Mouse (Mus musculus) right cerebral cortex, adult 18-20 months (tissue): ENCODE results near the gene Slc2a9.
A peak's percentile ranks its signal among the peaks of the same experiment; 100 is the strongest.
"Not testable (repeated sequence)": the region's sequence is repeated elsewhere in the genome, so short reads cannot be mapped to it uniquely, and the experiment has no call there.

Experiments used
- DNase-seq: peaks from one replicate; pipeline ENCODE4 v3.0.0; 2022; ENCODE audit warnings: mixed read lengths

Gene Slc2a9

GRCm38 (mm10) chr5:38500043-38500442 lies 2.9 kb downstream of the Slc2a9 start:
- no peak for DNase-seq

- no peak for DNase-seq
Observed at GRCm38 (mm10) chr5:38499316-38499811, 3.6 kb downstream of the Slc2a9 start.

DNA sequence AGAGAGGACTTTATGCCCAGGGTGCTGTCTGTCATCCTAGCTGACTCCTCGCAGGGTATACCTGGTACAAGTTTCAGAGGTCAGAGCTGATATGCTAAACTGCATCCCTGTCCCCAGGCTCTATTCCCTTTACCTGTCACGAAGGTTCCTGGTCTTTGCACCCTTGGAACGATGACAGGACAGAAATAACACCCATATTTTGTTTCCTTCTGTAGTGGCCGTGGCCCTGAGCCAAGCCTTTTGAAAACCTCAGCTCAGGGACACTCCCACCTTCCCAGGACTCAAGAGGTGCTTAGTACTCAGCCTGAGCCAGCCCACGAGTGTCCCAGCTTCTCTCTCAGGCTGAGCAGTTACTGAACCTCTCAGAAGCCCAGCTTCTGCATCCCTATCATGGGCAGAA lies 4.5 kb downstream of the Slc2a9 start:
- no peak for DNase-seq

DNA sequence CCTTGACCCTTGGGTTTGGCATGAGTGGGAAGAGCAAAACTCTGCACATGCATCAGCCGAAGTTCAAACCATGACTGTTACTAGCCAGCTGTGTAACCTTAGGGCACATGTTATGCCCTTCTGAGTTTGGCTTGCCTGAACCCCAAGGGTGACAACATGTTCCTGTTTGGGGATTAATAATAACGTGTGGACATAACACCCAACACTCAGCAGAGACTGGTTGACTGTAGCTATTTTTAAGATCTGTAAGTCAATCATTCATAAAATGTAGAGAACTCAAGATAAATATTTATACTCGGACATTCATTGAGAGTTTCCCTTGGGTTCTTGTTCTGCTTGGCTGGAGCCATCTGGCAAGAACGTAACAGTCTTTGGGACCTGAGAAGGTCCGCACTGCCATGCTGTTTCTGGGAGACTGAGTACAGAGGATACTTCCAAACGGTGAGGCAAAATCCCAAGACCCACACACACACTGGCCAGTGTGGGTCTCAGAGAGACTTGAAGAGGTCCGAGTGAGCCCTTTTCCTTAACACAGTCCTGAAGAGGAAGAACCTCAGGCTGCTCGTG lies 6.4 kb downstream of the Slc2a9 start:
- DNase-seq, result no peak

- DNase-seq, result no peak
Observed at GRCm38 (mm10) chr5:38493890-38494289, 9.1 kb downstream of the Slc2a9 start.

- DNase-seq, result no peak
Observed at GRCm38 (mm10) chr5:38491763-38492162, 11.2 kb downstream of the Slc2a9 start.

- DNase-seq, result no peak
Observed at GRCm38 (mm10) chr5:38489739-38490138, 13.2 kb downstream of the Slc2a9 start.

- no peak for DNase-seq
Observed at GRCm38 (mm10) chr5:38488673-38489615, 14.0 kb downstream of the Slc2a9 start.

DNA sequence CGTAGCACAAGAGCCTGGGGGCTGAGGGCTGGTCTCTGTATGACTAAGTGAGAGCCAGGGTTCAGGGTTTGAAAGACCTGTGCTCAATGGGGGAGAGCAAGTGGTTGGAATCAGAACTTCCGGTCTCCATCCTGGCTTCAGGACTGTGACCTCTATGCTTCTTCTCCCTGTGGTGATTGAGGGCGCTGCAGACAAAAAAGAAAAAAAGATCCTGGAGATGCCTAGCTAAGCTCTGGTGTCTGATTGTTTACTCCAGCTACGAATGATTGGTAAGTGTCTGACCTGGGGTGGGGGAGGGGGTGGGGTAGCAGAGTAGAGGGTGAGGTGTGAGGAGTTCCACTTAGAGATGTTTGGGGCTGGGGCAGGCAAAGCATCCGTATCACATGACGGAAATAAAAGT lies 14.9 kb downstream of the Slc2a9 start:
- no peak for DNase-seq

DNA sequence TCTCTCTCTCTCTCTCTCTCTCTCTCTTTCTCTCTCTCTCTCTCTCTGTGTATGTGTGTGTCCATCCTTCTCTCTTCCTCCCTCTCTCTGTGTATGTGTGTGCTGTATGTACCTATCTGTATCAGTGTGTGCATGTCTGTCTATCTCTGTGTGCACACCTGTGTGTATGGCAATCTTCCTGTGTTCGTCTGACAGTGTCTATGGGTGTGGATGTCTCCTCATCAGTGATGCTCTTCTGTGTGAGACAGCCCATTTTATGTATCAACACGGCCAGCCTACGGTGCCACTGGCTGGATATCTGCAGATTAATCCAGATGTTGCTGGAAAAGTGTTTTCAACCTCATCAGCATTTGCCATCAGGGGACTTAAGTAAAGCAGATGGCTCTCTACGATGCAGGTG lies 15.7 kb downstream of the Slc2a9 start:
- DNase-seq, result no peak

GRCm38 (mm10) chr5:38485946-38486345 lies 17.0 kb downstream of the Slc2a9 start:
- DNase-seq, result no peak

- no peak for DNase-seq
Observed at GRCm38 (mm10) chr5:38483518-38484110, 19.3 kb downstream of the Slc2a9 start.

- no peak for DNase-seq
Observed at GRCm38 (mm10) chr5:38480822-38481707, 21.9 kb downstream of the Slc2a9 start.

- no peak for DNase-seq
Observed at GRCm38 (mm10) chr5:38479908-38480725, 22.8 kb downstream of the Slc2a9 start.

DNA sequence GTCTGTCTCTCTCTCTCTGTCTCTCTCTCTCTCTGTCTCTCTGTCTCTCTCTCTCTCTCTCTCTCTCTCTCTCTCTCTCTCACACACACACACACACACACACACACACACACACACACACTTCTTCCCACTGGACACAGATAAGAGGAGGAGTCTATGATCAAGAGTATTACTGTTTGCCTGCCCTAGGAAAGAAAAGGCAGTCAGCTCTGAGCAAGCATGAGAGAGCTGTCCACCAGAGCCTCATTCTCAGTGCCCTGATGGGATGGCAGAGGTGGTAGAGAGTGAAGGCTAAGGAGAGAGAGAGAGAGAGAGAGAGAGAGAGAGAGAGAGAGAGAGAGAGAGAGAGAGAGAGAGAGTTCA lies 23.4 kb downstream of the Slc2a9 start:
- not testable (repeated sequence) for DNase-seq

- no peak for DNase-seq
Observed at GRCm38 (mm10) chr5:38479027-38479426, 23.9 kb downstream of the Slc2a9 start.

DNA sequence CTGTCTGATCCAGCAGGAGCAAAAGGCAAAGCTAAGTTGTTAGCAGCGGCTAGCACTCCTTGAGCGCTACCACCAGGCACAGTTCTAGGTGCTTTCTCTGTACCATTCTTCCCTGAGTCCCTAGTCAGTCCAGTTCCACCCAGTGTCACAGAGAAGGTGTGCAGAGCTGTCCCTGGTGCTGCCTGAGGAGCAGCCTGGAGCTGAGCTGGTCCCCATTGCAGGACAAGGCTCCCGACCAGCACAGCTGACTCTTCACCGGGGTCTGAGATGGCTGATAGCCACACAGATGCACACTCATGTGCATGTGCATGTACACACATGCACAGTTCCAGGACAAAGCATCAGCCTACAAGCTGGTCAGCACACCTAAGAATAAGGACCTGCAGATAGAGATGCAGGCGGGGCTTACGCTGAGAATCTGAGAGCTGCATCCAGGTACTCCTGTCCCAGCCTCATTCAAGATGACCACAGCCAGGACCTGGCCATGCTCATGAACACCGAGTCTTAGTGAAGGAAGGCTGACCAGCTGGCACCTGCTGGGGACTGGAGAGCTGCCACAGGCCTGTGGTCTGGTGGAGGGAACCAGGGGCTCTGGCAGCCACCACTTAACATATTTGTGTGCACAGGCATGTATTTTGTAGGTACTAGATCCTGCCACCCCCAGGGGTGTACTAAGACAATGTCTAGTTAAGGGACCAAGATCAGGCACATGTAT lies 25.1 kb downstream of the Slc2a9 start:
- no peak for DNase-seq

DNA sequence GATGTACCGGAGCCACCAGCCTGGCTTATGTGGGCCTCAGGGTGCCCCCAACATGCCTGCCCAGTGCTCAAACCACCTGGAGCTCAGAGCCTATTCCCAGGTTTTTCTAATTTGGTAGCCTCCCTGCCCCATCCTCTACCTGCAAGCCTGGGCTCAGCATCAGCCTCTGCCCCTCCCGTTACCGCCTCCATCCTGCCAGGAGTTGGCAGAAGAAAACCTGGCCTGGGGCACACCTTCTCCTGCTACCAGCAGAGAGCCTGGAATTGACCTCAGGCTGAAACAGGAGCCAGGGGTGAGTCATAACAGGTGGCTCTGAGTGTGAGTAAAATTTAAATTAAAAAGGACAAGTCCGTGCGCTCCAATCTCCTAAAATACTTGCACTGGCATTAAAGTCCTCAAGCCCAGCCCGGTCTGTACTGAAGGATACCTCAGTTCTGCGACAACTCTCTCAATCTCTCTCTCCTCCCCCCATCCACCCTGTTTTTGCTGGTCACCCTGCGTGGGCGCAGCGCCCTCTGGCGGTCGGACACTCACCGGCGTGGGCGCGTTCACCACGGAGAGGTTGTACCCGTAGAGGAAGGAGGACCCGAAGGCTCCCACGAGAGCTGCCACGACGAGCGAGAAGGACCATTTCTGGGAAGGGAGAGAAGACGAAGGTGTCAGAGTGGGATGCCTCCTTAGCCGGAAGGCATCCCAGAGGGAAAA lies 25.9 kb downstream of the Slc2a9 start:
- DNase-seq, result peak; percentile 37

GRCm38 (mm10) chr5:38470881-38471280 lies 32.1 kb downstream of the Slc2a9 start:
- DNase-seq, result no peak

- peak; percentile 60 for DNase-seq
Observed at GRCm38 (mm10) chr5:38469891-38470578, 32.9 kb downstream of the Slc2a9 start.
